Mouse (Mus musculus): ENCODE data around the gene Eri3.

- TF ChIP-seq CTCF (IDR thresholded peaks at IDR 0.05; ENCODE audit: control insufficient read depth, insufficient read depth, insufficient read length) (no peak), USF1 (IDR thresholded peaks at IDR 0.05; ENCODE audit: low read depth) (no peak), CEBPB (IDR thresholded peaks at IDR 0.05; ENCODE audit: low read depth) (no peak), FOSL1 (IDR thresholded peaks at IDR 0.05; ENCODE audit: insufficient read depth, low read length, poor library complexity, severe bottlenecking) (no peak), MAX (IDR thresholded peaks at IDR 0.05) (no peak)
These were observed 20.3 kb upstream of the Eri3 start for GRCm38 (mm10) chr4:117529843-117530242.

Measured in C2C12 (cell line).